Mouse (Mus musculus) small intestine, adult 2 months (tissue): ENCODE measurements around the gene Elmo1.

Experiments
- CTCF ChIP-seq: fragments of 200-500 bp; IDR thresholded peaks from 2 replicates; pipeline ENCODE4 v1.5.1; 2012; ENCODE audit warnings: low read depth, mild to moderate bottlenecking, control low read depth, inconsistent platforms, low read length, moderate library complexity, mixed read lengths; ENCODE audit not compliant: insufficient replicate concordance, insufficient read length; ENCODE audit errors: extremely low read depth
- POLR2A ChIP-seq: fragments of 200-500 bp; IDR thresholded peaks from 2 replicates; pipeline ENCODE4 v1.6.1; 2012; ENCODE audit warnings: low read depth, mild to moderate bottlenecking, control low read depth, inconsistent platforms, low read length, moderate library complexity

- TF ChIP-seq POLR2A: no peak
- TF ChIP-seq CTCF: no peak
Measured at GRCm38 (mm10) chr13:20117691-20118090, 27.3 kb downstream of the Elmo1 start.
